Mouse (Mus musculus): ENCODE measurements around the gene Svs3a.
"Not testable (repeated sequence)": the region's sequence is repeated elsewhere in the genome, so short reads cannot be mapped to it uniquely, and the experiment has no call there.

Gene Svs3a

GRCm38 (mm10) chr2:164288968-164289367 is at the start of gene Svs3a:
Svs3a (plus strand) TSS chr2:164289268.
- DNase-seq (ENCODE audit: low read depth, low spot score): not testable (repeated sequence)

GRCm38 (mm10) chr2:164256540-164256939 is 32.5 kb upstream of the Svs3a start, which contains the start of gene Svs3b:
Svs3b (minus strand) TSS chr2:164256640.
- DNase-seq (ENCODE audit: low read depth, low spot score): not testable (repeated sequence)

- no peak for DNase-seq (ENCODE audit: low read depth, low spot score)
Measured at GRCm38 (mm10) chr2:164278359-164278758, 10.7 kb upstream of the Svs3a start, which contains the start of gene Svs4. Svs4 (minus strand) TSS chr2:164278459.

GRCm38 (mm10) chr2:164312599-164312998 is 23.5 kb downstream of the Svs3a start:
- DNase-seq (ENCODE audit: low read depth, low spot score): no peak

- DNase-seq (ENCODE audit: low read depth, low spot score): not testable (repeated sequence)
Measured at GRCm38 (mm10) chr2:164315460-164315859, 26.4 kb downstream of the Svs3a start.

- DNase-seq (ENCODE audit: low read depth, low spot score): not testable (repeated sequence)
Measured at GRCm38 (mm10) chr2:164316451-164316850, 27.4 kb downstream of the Svs3a start, which contains the start of gene Svs6. Svs6 (plus strand) TSS chr2:164316751.

- DNase-seq (ENCODE audit: low read depth, low spot score): no peak
Measured at GRCm38 (mm10) chr2:164320983-164321382, 31.9 kb downstream of the Svs3a start.

- DNase-seq (ENCODE audit: low read depth, low spot score): not testable (repeated sequence)
Measured at GRCm38 (mm10) chr2:164332440-164332839, 43.4 kb downstream of the Svs3a start, which contains the start of gene Svs5. Svs5 (plus strand) TSS chr2:164332740.

All from ZHBTc4 (cell line).